ENCODE assay signal across 16 mouse cellular contexts in genomic region chr4:8989110-8989509, GRCm38 (mm10).
"Had no signal": no experiment of that assay in that cellular context is flagged by ENCODE, and none has a peak within 500 bp of the region (broad histone marks: within the 10 kb centered on the region; RNA-seq: fewer than 3 reads in every experiment).

No protein-coding gene starts in this region.

- H3K4me3 ChIP-seq: neural tube, embryonic 13.5 days; neural tube, embryonic 15.5 days; stomach, embryonic 15.5 days had no signal

- H3K36me3 ChIP-seq: neural tube, embryonic 13.5 days; neural tube, embryonic 15.5 days; stomach, embryonic 15.5 days had no signal

- H3K27me3 ChIP-seq: stomach, embryonic 15.5 days had no signal

- H3K4me2 ChIP-seq: neural tube, embryonic 13.5 days; neural tube, embryonic 15.5 days; stomach, embryonic 15.5 days had no signal

- DNase-seq: retina, postnatal 1 day; right cerebral cortex, adult 18-20 months; right cerebral cortex, postnatal 14 days; right cerebral cortex, postnatal 25 days; right cerebral cortex, postnatal 4 days; spleen, adult 18-20 months; thymus, adult 18-20 months; thymus, adult 2 months; thymus, postnatal 14 days; thymus, postnatal 25 days; thymus, postnatal 36 days; thymus, postnatal 4 days had no signal

- H3K9ac ChIP-seq: neural tube, embryonic 13.5 days; neural tube, embryonic 15.5 days; stomach, embryonic 15.5 days had no signal

- H3K9me3 ChIP-seq: neural tube, embryonic 13.5 days; stomach, embryonic 15.5 days had no signal

- H3K27ac ChIP-seq: neural tube, embryonic 13.5 days; neural tube, embryonic 15.5 days; stomach, embryonic 15.5 days; stomach, postnatal 0 days had no signal
